Mouse (Mus musculus) embryonic facial prominence, embryonic 14.5 days (tissue): Measurements from ENCODE around the gene Igf2bp3. TPM values are rescaled to one million over a fixed set of nuclear protein-coding genes. Genes with fewer than 3 reads are reported as not detected.

Source experiments
- ATAC-seq: fragments of 200-750 bp; cut with Nextera tagmentation; 2 replicates; pipeline ENCODE4 v1.8.0; 2017; ENCODE audit warnings: low read depth, moderate number of reproducible peaks, moderate TSS enrichment
- DNase-seq: peaks from one replicate; pipeline ENCODE4 v3.0.0-alpha.2; 2015; ENCODE audit warnings: low spot score
- H3K27ac ChIP-seq: fragments of 300-500 bp; sonication (generic); replicated peaks from 2 replicates; pipeline ENCODE4 v1.5.1; 2014; ENCODE audit warnings: low read depth, mild to moderate bottlenecking, low read length, moderate library complexity
- H3K27me3 ChIP-seq: fragments of 300-500 bp; sonication (generic); replicated peaks from 2 replicates; pipeline ENCODE4 v1.6.1; 2014; ENCODE audit warnings: low read length; ENCODE audit not compliant: control insufficient read depth, insufficient read depth
- H3K36me3 ChIP-seq: fragments of 300-500 bp; sonication (generic); 2 replicates; pipeline ENCODE4 v1.6.1; 2014; ENCODE audit warnings: low read length, mixed read lengths; ENCODE audit not compliant: control insufficient read depth, insufficient read depth
- H3K4me1 ChIP-seq: fragments of 300-500 bp; sonication (generic); 2 replicates; pipeline ENCODE4 v1.6.1; 2014; ENCODE audit warnings: antibody characterized with exemption, low read length; ENCODE audit not compliant: control insufficient read depth, insufficient read depth
- H3K4me2 ChIP-seq: fragments of 300-500 bp; sonication (generic); 2 replicates; pipeline ENCODE4 v1.6.1; 2014; ENCODE audit warnings: low read depth, mild to moderate bottlenecking, low read length, moderate library complexity, mixed read lengths
- H3K4me3 ChIP-seq: fragments of 300-500 bp; sonication (generic); 2 replicates; pipeline ENCODE4 v1.5.1; 2014; ENCODE audit warnings: low read depth, mild to moderate bottlenecking, low read length
- H3K9ac ChIP-seq: fragments of 300-500 bp; sonication (generic); 2 replicates; pipeline ENCODE4 v1.6.1; 2014; ENCODE audit warnings: low read depth, mild to moderate bottlenecking, low read length, moderate library complexity, mixed read lengths
- H3K9me3 ChIP-seq: fragments of 300-500 bp; sonication (generic); 2 replicates; pipeline ENCODE4 v1.6.1; 2016; ENCODE audit warnings: low read length; ENCODE audit not compliant: control insufficient read depth
- WGBS: fragments of 180-500 bp; shearing (Covaris S2); extraction: QIAGEN DNeasy Blood & Tissue Kit; methylation state at CpG from one replicate; pipeline ENCODE4 v1.1.7; 2014; 5-methylcytosine and 5-hydroxymethylcytosine counted together
- polyA plus RNA-seq: library from polyadenylated mRNA; unstranded; fragments of >200 nt; fragmentation: Nextera tagmentation; extraction: Ambion mirVana; gene quantifications from 2 replicates; pipeline ENCODE4 v1.2.1, GENCODE M21; 2014

The Igf2bp3 gene
- polyA plus RNA-seq, 1 experiment from 2014 or later = 49.4 TPM

GRCm38 (mm10) chr6:49073304-49074116 is 141.2 kb downstream of the Igf2bp3 start, which contains the start of gene Malsu1:
Gene Malsu1 (plus strand): TSS chr6:49073795.
- Histone ChIP-seq H3K9me3 (no peaks in the 10 kb centered on the region), H3K36me3 (peaks cover 5% of the 10 kb centered on the region; the same call in 1 of the 2 replicates), H3K4me2 (peak within 1 kb of the TSS; percentile 73), H3K4me1 (peaks cover 12% of the 10 kb centered on the region), H3K9ac (peak within 1 kb of the TSS; percentile 96), H3K27me3 (no peaks in the 10 kb centered on the region), H3K27ac (peak within 1 kb of the TSS; percentile 84), H3K4me3 (peak within 1 kb of the TSS; percentile 98)
- ATAC-seq = peak; percentile 98
- peak; percentile 96 for DNase-seq
- WGBS = under 1% methylated on average over 28 of the region's 49 CpGs

GRCm38 (mm10) chr6:49068361-49068760 is 146.4 kb downstream of the Igf2bp3 start:
- no peaks in the 10 kb centered on the region for H3K9me3 ChIP-seq
- no peak overlapping the region for H3K4me3 ChIP-seq
- DNase-seq (no peak), ATAC-seq (no peak)
- WGBS = 34% methylated on average over 3 of the region's 4 CpGs
- no peak overlapping the region for H3K4me2 ChIP-seq
- no peaks in the 10 kb centered on the region for H3K36me3 ChIP-seq
- no peaks in the 10 kb centered on the region for H3K4me1 ChIP-seq
- H3K27ac ChIP-seq = no peak overlapping the region
- no peaks in the 10 kb centered on the region for H3K27me3 ChIP-seq
- no peak overlapping the region for H3K9ac ChIP-seq

GRCm38 (mm10) chr6:49057053-49058021 is 157.4 kb downstream of the Igf2bp3 start:
- DNase-seq (peak; percentile 82), ATAC-seq (no peak)
- Histone ChIP-seq H3K9me3 (no peaks in the 10 kb centered on the region), H3K4me2 (no peak overlapping the region), H3K27ac (no peak overlapping the region), H3K36me3 (no peaks in the 10 kb centered on the region), H3K4me3 (no peak overlapping the region), H3K27me3 (no peaks in the 10 kb centered on the region), H3K4me1 (no peaks in the 10 kb centered on the region), H3K9ac (no peak overlapping the region)
- WGBS = 36% methylated on average over 8 of the region's 8 CpGs

- DNase-seq (no peak), ATAC-seq (no peak)
- Histone ChIP-seq H3K27ac (no peak overlapping the region), H3K4me1 (no peaks in the 10 kb centered on the region), H3K27me3 (no peaks in the 10 kb centered on the region), H3K4me2 (no peak overlapping the region), H3K4me3 (no peak overlapping the region), H3K9ac (no peak overlapping the region), H3K9me3 (no peaks in the 10 kb centered on the region), H3K36me3 (no peaks in the 10 kb centered on the region)
- WGBS = 73% methylated on average over 9 of the region's 9 CpGs
Observed at GRCm38 (mm10) chr6:49056009-49056408, 158.7 kb downstream of the Igf2bp3 start.

GRCm38 (mm10) chr6:49055256-49055733 is 159.5 kb downstream of the Igf2bp3 start:
- Histone ChIP-seq H3K27ac (no peak overlapping the region), H3K9me3 (no peaks in the 10 kb centered on the region), H3K27me3 (no peaks in the 10 kb centered on the region), H3K9ac (no peak overlapping the region), H3K4me1 (no peaks in the 10 kb centered on the region), H3K4me3 (no peak overlapping the region), H3K36me3 (no peaks in the 10 kb centered on the region), H3K4me2 (no peak overlapping the region)
- DNase-seq (peak; percentile 29), ATAC-seq (no peak)
- WGBS = 7% methylated on average over 7 of the region's 7 CpGs

GRCm38 (mm10) chr6:49052191-49052590 is 162.6 kb downstream of the Igf2bp3 start:
- Histone ChIP-seq H3K27me3 (no peaks in the 10 kb centered on the region), H3K4me2 (no peak overlapping the region), H3K36me3 (no peaks in the 10 kb centered on the region), H3K27ac (no peak overlapping the region), H3K4me1 (no peaks in the 10 kb centered on the region), H3K9ac (no peak overlapping the region), H3K9me3 (no peaks in the 10 kb centered on the region), H3K4me3 (no peak overlapping the region)
- no peak for DNase-seq
- ATAC-seq = no peak
- WGBS = 64% methylated on average over 5 of the region's 5 CpGs

GRCm38 (mm10) chr6:49050677-49051410 is 163.9 kb downstream of the Igf2bp3 start:
- H3K9me3 ChIP-seq = no peaks in the 10 kb centered on the region
- H3K27ac ChIP-seq = no peak overlapping the region
- no peak overlapping the region for H3K4me2 ChIP-seq
- DNase-seq = no peak
- ATAC-seq = no peak
- H3K9ac ChIP-seq = no peak overlapping the region
- no peaks in the 10 kb centered on the region for H3K36me3 ChIP-seq
- WGBS = 61% methylated on average over 11 of the region's 11 CpGs
- H3K27me3 ChIP-seq = no peaks in the 10 kb centered on the region
- no peak overlapping the region for H3K4me3 ChIP-seq
- H3K4me1 ChIP-seq = no peaks in the 10 kb centered on the region

GRCm38 (mm10) chr6:49048395-49048794 is 166.4 kb downstream of the Igf2bp3 start:
- Histone ChIP-seq H3K4me3 (no peak overlapping the region), H3K4me2 (no peak overlapping the region), H3K9ac (no peak overlapping the region), H3K27ac (no peak overlapping the region), H3K9me3 (no peaks in the 10 kb centered on the region), H3K4me1 (no peaks in the 10 kb centered on the region), H3K36me3 (no peaks in the 10 kb centered on the region), H3K27me3 (no peaks in the 10 kb centered on the region)
- DNase-seq (no peak), ATAC-seq (no peak)
- WGBS = 87% methylated on average over 10 of the region's 10 CpGs
